Mouse (Mus musculus) myocyte (in vitro differentiated cells): ENCODE results near the gene Hhatl. TPM values are rescaled to one million over a fixed set of nuclear protein-coding genes. Genes with fewer than 3 reads are reported as not detected.

Source experiments
- H3K27me3 ChIP-seq: one replicate; pipeline ENCODE4 v1.6.1; 2011; ENCODE audit not compliant: control insufficient read depth, insufficient read depth, insufficient read length
- H3K36me3 ChIP-seq: one replicate; pipeline ENCODE4 v1.6.1; 2011; ENCODE audit not compliant: control insufficient read depth, insufficient read depth
- H3K4me2 ChIP-seq: one replicate; pipeline ENCODE4 v1.6.1; 2011; ENCODE audit warnings: low read depth, control low read depth
- H3K4me3 ChIP-seq: one replicate; pipeline ENCODE4 v1.5.1; 2011; ENCODE audit warnings: mild to moderate bottlenecking, control low read depth, moderate library complexity
- H3K79me2 ChIP-seq: one replicate; pipeline ENCODE4 v1.6.1; 2011; ENCODE audit not compliant: control insufficient read depth, insufficient read depth
- H3ac ChIP-seq: one replicate; pipeline ENCODE4 v1.6.1; 2011; ENCODE audit not compliant: control insufficient read depth, insufficient read length
- CEBPB ChIP-seq: IDR thresholded peaks from 2 replicates; pipeline ENCODE4 v1.6.1; 2011; ENCODE audit warnings: mild to moderate bottlenecking, moderate library complexity; ENCODE audit not compliant: poor library complexity, insufficient read depth, severe bottlenecking
- E2F4 ChIP-seq: IDR thresholded peaks from one replicate; pipeline ENCODE4 v1.6.1; 2011; ENCODE audit warnings: mild to moderate bottlenecking, control low read depth, moderate library complexity; ENCODE audit not compliant: insufficient read depth
- MAX ChIP-seq: IDR thresholded peaks from one replicate; pipeline ENCODE4 v1.6.1; 2011; ENCODE audit warnings: low read depth, mild to moderate bottlenecking, control low read depth
- MYOD1 ChIP-seq, 3 experiments: IDR thresholded peaks; one replicate each; pipeline ENCODE4 v1.6.1; 2011; ENCODE audit warnings: control low read depth in 2 of 3, low read depth in 2 of 3, mild to moderate bottlenecking in 2 of 3, moderate library complexity in 1 of 3; ENCODE audit not compliant: insufficient read length in 2 of 3, control insufficient read depth in 1 of 3
- MYOG ChIP-seq, 3 experiments: IDR thresholded peaks; one replicate each; pipeline ENCODE4 v1.6.1; 2011; ENCODE audit warnings: control low read depth in 2 of 3, low read depth in 2 of 3, mild to moderate bottlenecking in 2 of 3; ENCODE audit not compliant: insufficient read length in 2 of 3, control insufficient read depth in 1 of 3, insufficient read depth in 1 of 3
- POLR2A ChIP-seq: IDR thresholded peaks from one replicate; pipeline ENCODE4 v1.6.1; 2011; ENCODE audit warnings: low read depth, mild to moderate bottlenecking, control low read depth, moderate library complexity; ENCODE audit not compliant: insufficient read length
- POLR2AphosphoS2 ChIP-seq: IDR thresholded peaks from one replicate; pipeline ENCODE4 v1.6.1; 2011; ENCODE audit warnings: low read depth, control low read depth; ENCODE audit not compliant: insufficient read length
- TCF12 ChIP-seq: IDR thresholded peaks from one replicate; pipeline ENCODE4 v1.6.1; 2011; ENCODE audit warnings: mild to moderate bottlenecking, control low read depth; ENCODE audit not compliant: poor library complexity, insufficient read depth, severe bottlenecking
- TCF3 ChIP-seq: IDR thresholded peaks from one replicate; pipeline ENCODE4 v1.6.1; 2011; ENCODE audit warnings: low read depth, control low read depth; ENCODE audit not compliant: insufficient read length
- USF1 ChIP-seq: IDR thresholded peaks from one replicate; pipeline ENCODE4 v1.6.1; 2011; ENCODE audit warnings: low read depth, mild to moderate bottlenecking, control low read depth, moderate library complexity
- polyA plus RNA-seq: library from polyadenylated mRNA; unstranded; fragments of >200 nt; fragmentation: generic; extraction: Trizol; gene quantifications from one replicate; pipeline ENCODE4 v1.2.1, GENCODE M21; 2012; ENCODE audit warnings: missing spikeins

The Hhatl gene
- polyA plus RNA-seq, 1 experiment: 1.9 TPM

DNA sequence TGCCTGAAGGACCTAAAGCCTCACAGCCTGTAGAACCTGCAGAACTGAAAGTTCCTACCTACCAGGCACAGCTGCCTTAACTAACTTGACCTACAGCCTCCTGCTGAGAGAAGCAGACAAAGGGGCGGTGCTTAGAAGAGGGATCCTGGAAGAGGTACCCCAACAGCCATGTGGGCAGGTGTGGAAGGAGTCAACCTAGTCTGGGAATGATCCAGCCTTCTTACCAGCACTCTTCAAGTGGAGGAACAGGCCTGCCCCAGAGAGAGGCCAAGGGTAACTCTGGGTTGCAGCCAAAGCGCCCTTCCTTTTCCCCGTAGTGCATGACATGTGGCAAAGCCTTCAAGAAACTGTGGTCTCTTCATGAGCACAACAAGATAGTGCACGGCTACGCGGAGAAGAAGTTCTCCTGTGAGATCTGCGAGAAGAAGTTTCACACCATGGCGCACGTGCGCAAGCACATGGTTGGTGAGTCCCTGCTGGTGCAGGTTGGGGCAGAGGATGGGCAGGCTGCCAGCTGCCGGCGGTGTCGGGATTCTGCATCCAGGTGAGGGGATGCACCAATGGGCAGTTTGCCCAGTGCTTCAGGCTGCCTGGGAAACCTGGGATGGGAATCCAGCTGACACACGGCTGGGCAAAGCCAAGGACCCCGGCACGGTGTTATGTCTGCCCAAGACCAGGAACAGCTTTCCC, 27.0 kb downstream of the Hhatl start:
- no peak overlapping the region for H3K4me2 ChIP-seq
- H3K79me2 ChIP-seq: no peaks in the 10 kb centered on the region
- H3K27me3 ChIP-seq: no peaks in the 10 kb centered on the region
- H3K36me3 ChIP-seq: peaks cover 3% of the 10 kb centered on the region
- no peak overlapping the region for H3ac ChIP-seq
- no peak overlapping the region for H3K4me3 ChIP-seq
- TF ChIP-seq TCF12: no peak

GRCm38 (mm10) chr9:121763716-121764115, 28.6 kb downstream of the Hhatl start:
- no peaks in the 10 kb centered on the region for H3K79me2 ChIP-seq
- H3K4me2 ChIP-seq: no peak overlapping the region
- TF ChIP-seq CEBPB (no peak), TCF12 (no peak), POLR2AphosphoS2 (peak; percentile 3)
- no peak overlapping the region for H3ac ChIP-seq
- peaks cover 3% of the 10 kb centered on the region for H3K36me3 ChIP-seq
- H3K4me3 ChIP-seq: no peak overlapping the region
- no peaks in the 10 kb centered on the region for H3K27me3 ChIP-seq

DNA sequence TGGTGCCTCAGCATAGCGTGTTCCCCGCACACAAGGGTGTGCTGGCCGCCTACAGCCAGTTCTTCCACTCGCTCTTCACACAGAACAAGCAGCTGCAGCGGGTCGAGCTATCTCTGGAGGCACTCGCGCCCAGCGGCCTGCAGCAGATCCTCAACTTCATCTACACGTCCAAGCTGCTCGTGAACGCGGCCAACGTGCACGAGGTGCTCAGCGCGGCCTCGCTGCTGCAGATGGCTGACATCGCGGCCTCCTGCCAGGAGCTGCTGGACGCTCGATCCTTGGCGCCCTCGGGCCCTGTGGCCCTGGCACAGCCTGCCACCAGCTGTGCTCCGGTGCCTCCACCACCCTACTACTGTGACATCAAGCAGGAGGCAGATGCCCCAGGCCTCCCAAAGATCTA, 29.5 kb downstream of the Hhatl start:
- Histone ChIP-seq H3K27me3 (no peaks in the 10 kb centered on the region), H3K4me2 (no peak overlapping the region), H3K79me2 (no peaks in the 10 kb centered on the region), H3K4me3 (no peak overlapping the region), H3ac (no peak overlapping the region), H3K36me3 (peaks cover 3% of the 10 kb centered on the region)
- TF ChIP-seq POLR2A: peak; percentile 18
- TF ChIP-seq POLR2AphosphoS2: no peak

- H3K4me3 ChIP-seq: no peak overlapping the region
- TF ChIP-seq USF1: no peak
- TF ChIP-seq POLR2AphosphoS2: peak; percentile 16
- TF ChIP-seq CEBPB: no peak
- TF ChIP-seq E2F4: no peak
- TF ChIP-seq MAX: no peak
- TF ChIP-seq MYOD1 (IDR thresholded peaks at IDR 0.05; ENCODE audit: control insufficient read depth in 1 of 3, insufficient read length in 2 of 3, low read depth in 2 of 3): no peak
- no peak overlapping the region for H3ac ChIP-seq
- no peaks in the 10 kb centered on the region for H3K79me2 ChIP-seq
- H3K4me2 ChIP-seq: no peak overlapping the region
- no peaks in the 10 kb centered on the region for H3K27me3 ChIP-seq
- H3K36me3 ChIP-seq: peaks cover 3% of the 10 kb centered on the region
Observed at GRCm38 (mm10) chr9:121762248-121762647, 30.1 kb downstream of the Hhatl start.

- no peaks in the 10 kb centered on the region for H3K27me3 ChIP-seq
- no peak for TF ChIP-seq TCF3
- no peak for TF ChIP-seq CEBPB
- TF ChIP-seq POLR2AphosphoS2: no peak
- TF ChIP-seq POLR2A: no peak
- TF ChIP-seq MYOD1 (IDR thresholded peaks at IDR 0.05; ENCODE audit: control insufficient read depth in 1 of 3, insufficient read length in 2 of 3, low read depth in 2 of 3): no peak
- no peak for TF ChIP-seq MYOG (IDR thresholded peaks at IDR 0.05; ENCODE audit: control insufficient read depth in 1 of 3, insufficient read depth in 1 of 3, insufficient read length in 2 of 3, low read depth in 2 of 3)
- no peak for TF ChIP-seq MAX
- peaks cover 3% of the 10 kb centered on the region for H3K36me3 ChIP-seq
- no peak overlapping the region for H3K4me2 ChIP-seq
- H3K4me3 ChIP-seq: no peak overlapping the region
- no peak overlapping the region for H3ac ChIP-seq
- no peaks in the 10 kb centered on the region for H3K79me2 ChIP-seq
Observed at GRCm38 (mm10) chr9:121761787-121762186, 30.5 kb downstream of the Hhatl start.

DNA sequence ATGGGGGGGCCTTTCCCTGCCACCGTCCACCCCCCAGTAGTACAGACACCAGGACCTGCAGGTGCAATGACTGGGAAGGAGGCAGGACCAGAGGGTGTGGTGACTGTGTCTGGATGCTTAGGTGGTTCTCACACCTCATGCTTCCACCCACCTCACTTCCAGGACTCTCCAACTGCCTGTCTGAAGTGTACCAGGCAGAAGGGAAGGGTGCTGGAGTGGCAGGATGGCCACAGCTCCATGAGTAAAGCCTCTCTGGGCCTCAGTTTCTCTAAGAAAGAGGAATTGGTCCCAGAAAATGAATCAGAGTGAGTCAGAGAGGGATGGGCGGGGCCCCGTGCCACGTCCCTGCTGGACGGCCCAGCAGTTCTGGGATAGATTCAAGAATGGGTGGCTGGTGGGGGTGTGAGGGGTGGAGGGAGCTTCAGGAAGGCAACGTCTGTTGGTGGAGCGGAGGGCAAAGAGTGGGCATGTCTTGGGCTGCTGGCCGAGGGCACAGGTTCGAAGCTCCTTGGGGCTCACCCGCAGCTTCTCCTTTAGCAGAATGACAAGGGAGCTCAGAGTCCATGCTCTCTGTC, 31.1 kb downstream of the Hhatl start:
- Histone ChIP-seq H3ac (no peak overlapping the region), H3K4me2 (peak overlapping the region; percentile 72), H3K27me3 (no peaks in the 10 kb centered on the region), H3K79me2 (no peaks in the 10 kb centered on the region), H3K36me3 (peaks cover 3% of the 10 kb centered on the region), H3K4me3 (peak overlapping the region; percentile 38)
- TF ChIP-seq USF1 (no peak), POLR2A (peak; percentile 16)
